Mouse (Mus musculus): Measurements from ENCODE around the gene St6galnac3. TPM values are rescaled to one million over a fixed set of nuclear protein-coding genes. Genes with fewer than 3 reads are reported as not detected.

St6galnac3 gene
- polyA plus RNA-seq, 1 experiment: 13.5 TPM

DNA sequence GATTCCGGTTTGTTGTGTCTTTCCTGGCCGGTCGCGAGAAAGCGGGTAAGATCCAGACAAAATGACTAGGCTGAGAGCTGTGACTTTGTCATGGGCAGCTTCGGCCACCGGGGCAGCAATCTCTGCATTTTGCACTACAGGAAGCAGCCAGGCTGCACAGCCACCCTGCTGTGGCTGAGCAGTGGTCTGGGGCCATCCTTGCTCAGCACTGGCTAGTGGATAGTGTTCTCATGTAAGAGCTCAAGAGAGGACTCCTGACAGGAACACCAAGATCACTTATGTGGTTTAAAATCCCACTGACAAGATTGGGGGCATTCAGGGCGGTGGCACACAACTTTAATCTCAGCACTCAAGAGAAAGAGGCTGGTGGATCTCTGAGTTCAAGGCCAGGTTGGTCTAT, 469.1 kb downstream of the St6galnac3 start:
- DNase-seq (ENCODE audit: extremely low spot score in 1 of 2, low spot score in 1 of 2): no peak

DNA sequence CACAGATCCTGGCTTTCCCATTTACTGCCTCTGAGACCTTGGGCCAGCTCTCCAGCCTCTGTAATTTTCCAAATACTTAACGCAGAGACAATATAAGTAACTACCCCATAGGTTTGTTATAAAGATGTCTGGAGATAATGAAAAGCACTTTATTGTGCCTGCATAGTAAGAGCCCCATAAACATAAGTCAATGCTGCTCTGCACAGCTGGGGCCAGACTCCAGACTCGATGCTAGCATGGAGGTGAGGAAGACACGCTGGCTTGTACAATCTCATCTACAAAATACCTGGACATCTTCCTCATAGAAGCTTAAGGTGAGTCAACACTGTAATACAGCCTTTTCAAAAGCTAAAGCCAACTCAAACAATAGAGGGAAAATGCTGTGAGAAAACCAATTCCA, 473.3 kb downstream of the St6galnac3 start:
- DNase-seq (ENCODE audit: extremely low spot score in 1 of 2, low spot score in 1 of 2): no peak

DNA sequence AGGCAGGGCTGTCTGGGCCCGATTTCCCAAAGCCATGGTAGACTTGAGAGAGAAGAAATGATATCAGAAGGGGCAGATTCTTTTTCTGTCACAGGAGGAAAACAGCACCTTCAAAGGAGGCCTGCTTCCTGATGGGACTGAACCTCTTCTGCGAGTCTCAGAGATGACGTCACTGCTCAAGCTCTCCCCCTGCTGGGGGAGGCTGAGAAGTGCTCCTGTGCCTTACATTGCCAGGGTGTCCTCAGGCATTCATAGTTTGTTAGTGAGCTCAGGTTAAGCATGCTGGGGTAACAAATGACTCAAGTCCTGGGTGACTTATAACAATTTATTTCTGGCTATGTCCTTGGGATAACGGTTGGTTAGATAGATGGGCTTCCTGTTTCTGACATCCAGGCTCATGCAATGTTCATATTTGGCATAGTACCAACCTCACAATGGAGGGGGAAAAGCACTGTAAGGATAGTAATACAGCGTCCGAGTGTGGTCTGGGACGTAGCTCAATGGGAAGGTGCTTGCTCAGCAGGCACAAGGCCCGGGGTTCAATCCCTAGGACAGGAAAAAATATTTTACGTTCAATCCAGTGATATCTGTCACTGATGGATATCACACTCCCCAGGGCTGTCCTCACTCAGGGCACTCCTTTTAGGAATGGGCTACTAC, 474.2 kb downstream of the St6galnac3 start:
- DNase-seq (ENCODE audit: extremely low spot score in 1 of 2, low spot score in 1 of 2): peak; percentile 43 to 83

DNA sequence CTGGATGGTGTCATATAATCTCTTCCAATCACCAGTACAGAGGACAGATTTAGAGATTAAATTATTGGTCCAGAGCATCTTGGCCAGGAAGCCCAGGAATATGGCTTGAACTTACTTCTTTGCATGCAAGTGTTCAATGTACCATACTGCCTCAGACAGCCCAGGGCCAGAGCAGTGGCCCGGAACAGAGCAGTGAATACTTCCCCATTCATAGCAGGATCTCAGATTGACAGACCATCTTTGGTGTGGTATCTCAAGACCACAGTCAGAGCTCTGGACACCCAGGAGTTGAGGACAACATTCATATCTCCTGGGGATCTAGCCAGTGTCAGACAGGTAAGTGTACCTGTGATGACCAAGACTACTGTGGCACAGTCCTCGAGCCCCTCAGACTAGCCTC, 476.1 kb downstream of the St6galnac3 start:
- DNase-seq (ENCODE audit: extremely low spot score in 1 of 2, low spot score in 1 of 2): no peak

DNA sequence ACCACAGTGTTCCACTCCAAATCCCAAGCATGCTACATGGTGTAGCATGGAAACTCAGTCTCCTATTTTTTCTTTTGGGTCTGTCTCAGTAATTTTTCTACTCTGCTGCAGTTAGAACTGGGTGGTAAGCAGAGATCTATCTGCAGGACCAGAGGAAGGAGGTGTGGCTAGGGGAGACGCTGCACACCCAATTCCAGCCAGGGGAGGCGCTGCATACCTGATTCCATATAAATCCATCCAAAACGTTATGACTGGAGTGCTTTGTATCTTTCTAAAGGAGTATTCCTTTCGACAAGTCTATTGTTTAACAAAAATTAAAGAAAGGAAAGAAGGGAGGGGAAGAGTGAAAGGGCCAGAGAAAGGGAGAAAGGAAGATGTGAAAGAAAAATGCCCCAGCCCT, 476.9 kb downstream of the St6galnac3 start:
- DNase-seq (ENCODE audit: extremely low spot score in 1 of 2, low spot score in 1 of 2): no peak

DNA sequence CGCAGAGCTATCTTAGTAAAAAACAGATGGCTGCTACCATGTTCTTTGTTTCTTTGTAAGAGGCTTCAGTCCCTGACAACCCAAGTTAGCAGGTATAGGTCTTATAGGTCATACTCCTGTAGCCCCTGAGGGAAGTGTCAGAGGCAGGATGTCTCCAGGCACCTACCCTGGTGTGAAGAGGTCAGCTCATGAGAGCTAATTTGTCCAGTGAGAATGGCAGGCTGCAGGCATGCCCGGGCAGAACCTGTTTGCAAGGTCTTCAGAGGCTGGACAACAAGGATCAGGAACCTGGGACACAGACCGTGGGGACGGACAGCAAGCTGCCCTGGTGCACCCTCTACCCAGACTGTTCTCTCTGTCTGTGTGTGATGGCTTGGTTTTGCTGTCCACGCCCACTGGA, 482.4 kb downstream of the St6galnac3 start:
- no peak for DNase-seq (ENCODE audit: extremely low spot score in 1 of 2, low spot score in 1 of 2)

DNA sequence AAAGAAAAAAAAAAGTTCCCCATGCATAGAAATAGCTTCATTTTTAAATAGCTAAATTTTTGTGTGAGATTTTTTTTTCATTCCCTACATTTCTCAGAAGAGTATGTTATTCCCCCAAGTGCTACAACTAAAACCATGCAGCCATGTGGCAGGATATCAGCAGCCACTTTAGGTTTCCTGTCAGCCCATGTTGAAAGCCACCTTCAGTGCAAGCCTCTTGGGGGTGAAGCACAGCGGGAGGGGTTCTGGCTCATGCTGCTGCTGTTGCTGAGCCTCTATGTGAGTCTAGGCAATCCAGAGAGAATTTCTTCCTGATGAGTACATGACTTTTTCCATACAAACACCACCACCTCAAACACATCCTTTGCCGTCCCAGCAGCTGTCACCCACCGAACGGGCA, 483.8 kb downstream of the St6galnac3 start:
- no peak for DNase-seq (ENCODE audit: extremely low spot score in 1 of 2, low spot score in 1 of 2)

DNA sequence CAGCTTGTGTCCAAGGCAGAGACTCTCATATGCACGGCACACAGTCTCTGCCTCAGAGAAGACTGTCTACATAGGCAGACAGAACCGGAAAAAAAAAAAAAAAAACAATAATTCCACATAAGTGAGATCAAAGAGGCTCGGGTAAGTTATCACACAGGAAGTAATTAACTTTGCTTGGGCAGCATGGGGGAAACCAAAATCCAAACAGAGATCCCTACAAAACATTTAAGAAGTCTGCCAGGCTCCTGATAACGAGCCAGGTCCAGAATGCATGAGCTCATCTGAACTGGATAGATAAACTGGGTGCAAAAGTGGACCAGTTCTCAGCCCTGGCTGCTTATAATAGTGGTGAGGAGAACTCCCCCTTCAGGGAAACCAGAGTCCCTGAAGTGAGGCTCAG, 484.6 kb downstream of the St6galnac3 start:
- DNase-seq (ENCODE audit: extremely low spot score in 1 of 2, low spot score in 1 of 2): no peak

DNA sequence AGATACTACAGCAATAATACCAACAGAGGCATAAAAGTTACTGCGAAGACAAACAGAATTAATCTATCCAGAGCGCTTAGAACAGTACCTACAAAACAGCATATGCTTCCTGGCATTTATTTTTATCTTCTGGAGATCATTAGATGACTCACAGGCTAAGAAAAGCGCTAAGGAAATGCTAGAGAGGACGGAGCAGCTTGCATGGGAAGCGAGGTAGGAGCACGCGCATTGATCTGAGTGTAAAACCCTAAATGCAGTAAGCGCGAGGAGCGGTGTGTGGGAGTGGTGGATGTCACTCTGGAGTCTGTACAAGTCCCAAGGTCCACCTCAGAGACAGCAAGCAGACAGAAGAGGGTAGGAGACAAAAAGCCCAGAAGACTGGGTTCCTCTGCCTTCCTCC, 486.6 kb downstream of the St6galnac3 start:
- peak; percentile 90 for DNase-seq (ENCODE audit: extremely low spot score in 1 of 2, low spot score in 1 of 2)

DNA sequence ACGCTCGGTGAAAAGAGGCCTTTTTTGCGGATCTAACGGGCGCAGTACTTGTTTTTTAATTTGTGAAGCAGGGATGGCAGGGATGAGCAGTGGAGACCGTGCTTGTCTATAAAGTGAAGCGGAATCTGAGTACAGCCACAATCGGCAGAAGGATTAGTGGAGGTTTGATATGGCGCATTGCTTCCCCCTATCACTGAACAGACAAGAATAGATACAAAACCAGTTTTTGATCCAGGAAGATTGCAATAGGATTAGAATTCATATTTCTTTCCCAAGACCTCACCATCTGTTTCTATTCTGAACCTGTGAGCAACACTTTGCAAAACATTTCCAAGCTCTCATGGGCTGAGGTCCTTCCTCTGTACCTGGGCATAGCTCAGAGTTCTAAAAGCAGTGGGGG, 488.7 kb downstream of the St6galnac3 start:
- peak in 1 of 2 experiments; percentile 34 for DNase-seq (ENCODE audit: extremely low spot score in 1 of 2, low spot score in 1 of 2)

DNA sequence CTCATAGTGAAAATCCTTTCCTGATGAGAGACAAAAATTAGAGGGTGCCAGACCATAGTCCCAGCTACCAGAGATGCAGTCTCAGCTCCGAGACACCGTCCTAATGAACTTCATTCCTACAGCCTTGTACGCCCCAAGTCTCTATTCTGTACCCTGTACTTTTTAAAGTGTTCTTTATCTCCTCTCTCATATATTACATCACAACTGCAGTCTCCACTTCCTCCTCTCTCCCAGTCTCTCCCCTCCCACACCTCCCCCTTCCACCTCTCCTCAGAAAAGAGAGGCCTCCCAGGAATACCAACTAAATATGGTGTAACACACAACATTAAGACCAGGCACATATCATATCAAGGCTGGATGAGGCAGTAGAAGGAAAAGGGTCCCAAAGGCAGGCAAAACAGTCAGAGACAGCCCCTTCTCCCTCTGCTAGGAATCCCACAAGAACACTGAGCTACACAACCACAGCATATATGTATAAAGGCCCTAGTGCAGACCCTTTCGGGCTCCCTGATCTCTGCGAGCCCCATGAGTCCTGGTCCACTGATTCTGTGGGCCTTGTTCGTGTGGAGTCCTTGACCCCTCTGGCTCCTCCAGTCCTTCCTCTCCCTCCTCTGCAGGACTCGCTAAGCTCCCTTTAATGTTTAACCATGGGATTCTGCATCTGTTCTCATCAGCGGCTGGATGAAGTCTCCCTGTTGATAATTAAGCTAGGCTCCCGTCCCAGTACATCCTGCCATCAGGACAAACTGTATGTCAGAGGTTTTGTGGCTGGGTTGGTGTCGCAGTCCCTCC, 502.2 kb downstream of the St6galnac3 start:
- DNase-seq (ENCODE audit: extremely low spot score in 1 of 2, low spot score in 1 of 2): no peak

DNA sequence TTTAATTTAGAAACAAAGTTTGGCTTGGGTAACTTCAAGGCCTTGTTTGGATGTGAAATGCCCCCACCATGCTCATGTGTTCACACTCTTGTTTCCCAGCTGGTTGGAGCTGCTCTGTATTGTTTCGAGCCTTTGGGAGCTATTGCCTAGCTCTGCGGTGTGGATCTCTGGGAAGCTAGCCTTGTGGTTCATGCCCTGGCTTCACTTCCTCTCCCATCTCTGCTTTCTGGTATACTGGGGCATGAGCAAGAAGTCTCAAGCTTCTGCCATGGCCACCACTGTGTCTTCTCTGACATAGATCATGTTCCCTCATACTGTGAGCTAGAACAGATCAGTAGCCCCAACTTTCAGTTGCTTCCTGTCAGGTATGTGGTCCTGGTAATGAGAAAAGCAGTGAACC, 505.6 kb downstream of the St6galnac3 start:
- no peak for DNase-seq (ENCODE audit: extremely low spot score in 1 of 2, low spot score in 1 of 2)

DNA sequence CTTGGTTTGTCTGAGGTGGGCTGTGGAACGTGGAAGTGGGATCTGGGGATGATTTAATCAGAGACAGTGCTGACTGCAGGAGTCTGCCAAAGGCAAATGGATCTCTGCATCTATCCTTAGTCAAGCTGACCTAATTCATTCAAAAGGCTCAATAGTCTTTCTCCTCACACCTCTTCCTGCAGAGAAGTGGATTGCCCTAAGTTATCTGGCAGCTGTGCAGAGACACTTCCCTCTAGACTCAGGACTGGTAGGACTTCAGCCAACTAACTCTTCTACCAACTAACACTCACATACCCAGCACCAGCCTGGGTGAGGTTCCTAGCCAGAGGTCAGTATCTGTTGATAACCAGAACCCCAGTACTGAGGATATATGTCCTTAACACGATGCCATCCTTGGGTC, 516.8 kb downstream of the St6galnac3 start:
- DNase-seq (ENCODE audit: extremely low spot score in 1 of 2, low spot score in 1 of 2): no peak

DNA sequence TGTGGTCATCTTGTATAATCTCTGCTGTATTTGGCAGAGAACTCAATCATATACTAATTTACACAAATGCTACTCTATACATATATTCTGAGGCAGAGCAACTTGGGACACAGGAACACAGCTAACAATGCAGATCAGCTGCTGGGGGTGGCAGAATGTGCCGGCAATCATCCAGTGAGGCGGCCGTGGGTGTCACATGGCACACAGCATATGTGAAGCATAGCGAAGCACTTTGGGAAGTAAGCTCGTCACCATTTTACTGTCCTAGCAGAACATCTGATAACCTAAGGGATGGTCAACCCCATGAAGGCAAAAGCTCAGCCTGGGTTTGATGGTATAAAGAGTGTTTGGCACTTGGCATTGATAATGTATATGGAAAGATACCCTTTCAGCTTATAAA, 520.9 kb downstream of the St6galnac3 start:
- DNase-seq (ENCODE audit: extremely low spot score in 1 of 2, low spot score in 1 of 2): peak in 1 of 2 experiments; percentile 54

DNA sequence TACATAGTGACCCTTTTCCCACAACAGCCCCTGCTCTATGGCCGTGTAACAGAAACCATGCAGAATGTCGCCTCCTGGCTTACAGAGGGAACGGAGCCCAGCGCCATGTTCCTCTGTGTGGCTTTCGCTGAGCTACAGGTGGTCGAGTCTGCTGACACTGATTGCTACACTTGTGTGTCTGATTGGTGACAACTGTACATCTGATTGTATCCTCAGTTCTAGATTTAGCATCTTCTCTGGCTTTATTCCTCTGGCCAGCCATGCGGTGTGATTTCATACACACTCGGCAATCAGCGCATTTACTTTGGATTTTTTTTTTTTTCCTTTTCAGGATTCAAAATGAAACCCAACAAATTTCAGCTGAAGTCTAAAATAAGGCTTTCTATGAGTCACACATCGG, 523.1 kb downstream of the St6galnac3 start:
- peak in 1 of 2 experiments; percentile 48 for DNase-seq (ENCODE audit: extremely low spot score in 1 of 2, low spot score in 1 of 2)

DNA sequence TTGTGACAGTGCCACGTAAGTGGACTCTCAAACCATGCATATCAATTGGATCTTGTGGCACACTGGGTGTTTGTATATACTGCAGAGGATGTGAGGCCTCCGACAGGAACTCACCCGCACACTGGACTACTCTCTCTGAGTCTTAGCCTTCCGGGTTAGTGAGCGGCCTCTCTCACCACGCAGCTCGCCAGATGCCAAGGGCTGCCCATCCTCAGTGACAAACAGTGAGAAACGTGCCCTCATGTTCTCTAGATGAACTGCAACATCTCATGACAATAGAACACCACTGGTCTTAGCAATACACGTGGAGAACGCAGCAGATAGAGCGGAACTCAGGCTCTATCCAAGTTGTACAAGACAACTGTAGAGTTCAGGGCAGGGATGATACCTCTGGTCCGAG, 524.2 kb downstream of the St6galnac3 start:
- DNase-seq (ENCODE audit: extremely low spot score in 1 of 2, low spot score in 1 of 2): no peak

DNA sequence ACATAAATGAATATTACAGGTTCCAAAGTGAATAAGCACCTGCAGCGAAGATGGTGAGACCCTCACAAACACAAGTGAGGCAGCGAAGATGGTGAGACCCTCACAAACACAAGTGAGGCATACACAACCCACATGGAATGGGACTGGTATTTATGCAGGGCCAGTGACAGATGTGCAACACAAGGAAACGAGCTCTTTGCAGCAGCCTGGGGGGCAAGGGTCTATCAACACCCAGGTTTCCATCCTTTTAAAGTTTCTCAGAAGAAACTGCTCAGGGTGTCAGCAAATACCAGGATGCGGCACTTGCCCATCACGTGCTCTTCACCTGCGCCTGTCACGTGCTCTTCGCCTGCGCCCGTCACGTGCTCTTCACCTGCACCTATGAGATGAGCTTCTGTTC, 524.9 kb downstream of the St6galnac3 start:
- no peak for DNase-seq (ENCODE audit: extremely low spot score in 1 of 2, low spot score in 1 of 2)

DNA sequence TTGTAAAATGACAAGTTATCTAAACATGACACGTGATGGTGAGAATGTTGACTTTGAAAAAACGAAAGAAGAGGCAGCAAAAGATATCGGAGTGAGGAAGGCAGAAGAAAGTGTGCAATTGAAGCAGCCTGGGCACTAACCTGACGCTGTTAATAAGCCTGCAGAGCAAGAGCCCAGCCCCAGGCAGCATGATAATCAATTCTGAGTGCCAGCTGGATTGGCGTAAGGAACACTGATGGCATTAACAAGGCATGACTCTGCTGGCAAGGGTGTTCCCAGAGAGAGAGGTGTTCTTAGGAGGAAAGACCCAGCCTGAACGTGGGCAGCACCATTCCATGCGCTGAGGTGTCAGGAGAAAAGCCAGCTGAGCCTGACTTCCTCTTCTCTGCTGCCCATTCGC, 525.7 kb downstream of the St6galnac3 start:
- DNase-seq (ENCODE audit: extremely low spot score in 1 of 2, low spot score in 1 of 2): no peak

DNA sequence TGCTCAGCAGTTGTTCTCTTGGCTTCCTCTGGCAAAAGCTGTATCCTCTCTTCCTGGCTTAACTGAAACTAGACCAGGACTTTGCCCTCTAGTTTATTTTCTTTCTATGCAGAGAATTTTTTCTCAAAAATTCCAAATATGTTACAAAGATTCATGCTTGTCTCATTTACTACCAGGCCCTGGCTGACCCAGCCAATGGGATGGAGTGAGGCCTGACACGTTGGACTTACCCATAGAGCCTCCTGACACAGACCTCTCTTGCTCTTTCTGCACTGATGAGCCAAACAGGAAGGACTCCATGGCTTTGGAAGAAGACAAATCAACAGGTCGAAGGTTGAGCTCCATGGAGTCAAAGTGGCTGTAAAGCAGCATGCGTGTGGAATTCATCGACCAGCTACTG, 526.5 kb downstream of the St6galnac3 start:
- DNase-seq (ENCODE audit: extremely low spot score in 1 of 2, low spot score in 1 of 2): no peak

DNA sequence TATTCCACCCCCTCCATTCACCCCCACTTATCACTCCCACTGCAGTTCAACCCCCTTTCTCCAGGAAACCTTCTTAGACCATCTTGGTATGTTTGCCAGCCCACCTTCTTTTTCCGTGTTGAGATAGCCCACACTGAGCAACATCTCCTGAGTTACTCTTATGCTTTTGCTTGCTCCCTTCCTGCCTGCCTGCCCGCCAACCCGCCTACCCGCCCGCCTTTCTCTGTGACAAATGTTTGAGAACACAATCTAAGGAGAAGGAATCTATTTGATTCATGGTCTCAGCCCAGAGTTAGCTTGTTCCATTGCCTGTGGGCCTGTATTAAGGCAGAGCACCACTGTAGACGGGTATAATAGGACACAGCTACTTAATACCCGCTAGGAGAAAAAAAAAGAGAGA, 531.9 kb downstream of the St6galnac3 start:
- peak in 1 of 2 experiments; percentile 30 for DNase-seq (ENCODE audit: extremely low spot score in 1 of 2, low spot score in 1 of 2)

DNA sequence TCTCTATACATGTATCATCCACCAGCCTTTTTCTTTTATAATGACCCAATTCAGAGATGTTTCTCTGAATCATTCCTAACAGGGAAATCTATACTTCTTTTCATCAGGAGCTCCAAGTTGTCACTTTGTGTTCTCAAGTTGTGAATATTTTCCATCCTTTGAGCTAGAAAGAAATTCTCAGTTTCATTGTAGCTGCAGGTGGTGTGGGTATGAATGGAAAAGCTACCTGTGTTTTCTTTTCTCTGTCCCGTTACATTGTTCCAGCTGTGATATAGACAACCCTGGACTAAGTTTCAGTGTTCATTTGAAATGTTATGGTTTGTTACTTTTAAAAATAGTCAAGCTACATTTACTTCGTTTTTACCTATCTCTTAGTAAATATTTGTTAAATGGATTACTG, 534.2 kb downstream of the St6galnac3 start:
- DNase-seq (ENCODE audit: extremely low spot score in 1 of 2, low spot score in 1 of 2): no peak
